Mouse (Mus musculus): Measurements from ENCODE around the gene Lmo3.

DNA sequence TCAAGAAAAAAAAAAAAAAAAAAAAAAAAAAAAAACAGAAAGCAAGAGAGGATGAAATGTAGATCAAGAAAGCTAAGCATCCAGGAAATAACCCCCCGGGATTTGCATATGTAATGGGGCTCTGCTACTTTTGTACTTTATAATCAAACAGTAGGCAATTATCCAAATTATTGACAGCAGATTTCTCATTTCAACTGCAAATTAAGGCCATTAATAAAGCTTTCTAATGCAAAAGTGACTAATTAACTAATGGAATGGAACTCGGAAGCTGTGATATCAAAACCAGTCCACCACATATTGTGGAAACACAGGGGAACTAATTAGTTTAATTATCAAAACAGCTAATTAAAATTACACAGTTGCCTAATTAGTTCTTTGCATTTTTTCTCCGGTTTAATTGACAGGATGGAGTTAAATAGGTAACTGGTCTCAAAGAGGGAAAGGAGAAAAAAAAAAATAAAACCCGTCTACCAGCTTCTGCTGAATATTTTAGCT, 785 bp upstream of the Lmo3 start:
- TF ChIP-seq CTCF (IDR thresholded peaks at IDR 0.05; ENCODE audit: low read depth, low read length), result no peak
- TF ChIP-seq POLR2A (IDR thresholded peaks at IDR 0.05; ENCODE audit: extremely low read depth, insufficient read depth, low read length), result no peak

Data from liver, adult 2 months (tissue).